Mouse (Mus musculus) stomach, embryonic 14.5 days (tissue): ENCODE results near the gene Tnr. TPM values are rescaled to one million over a fixed set of nuclear protein-coding genes. Genes with fewer than 3 reads are reported as not detected.
"Not testable (repeated sequence)": the region's sequence is repeated elsewhere in the genome, so short reads cannot be mapped to it uniquely, and the experiment has no call there.

Experiments used
- ATAC-seq: fragments of 200-750 bp; cut with Nextera tagmentation; 2 replicates; pipeline ENCODE4 v1.8.0; 2017; ENCODE audit warnings: low read depth, moderate TSS enrichment; ENCODE audit not compliant: insufficient number of reproducible peaks, insufficient read depth, low FRiP score
- H3K27ac ChIP-seq: fragments of 300-500 bp; sonication (generic); 2 replicates; pipeline ENCODE4 v1.5.1; 2014; ENCODE audit warnings: mild to moderate bottlenecking, low read length, moderate library complexity, mixed read lengths
- H3K27me3 ChIP-seq: fragments of 300-500 bp; sonication (generic); 2 replicates; pipeline ENCODE4 v1.6.1; 2014; ENCODE audit warnings: low read length, control low read depth, mixed read lengths; ENCODE audit not compliant: control insufficient read depth, insufficient read depth
- H3K36me3 ChIP-seq: fragments of 300-500 bp; sonication (generic); 2 replicates; pipeline ENCODE4 v1.6.1; 2014; ENCODE audit warnings: mild to moderate bottlenecking, control low read depth, low read length, moderate library complexity, mixed read lengths; ENCODE audit not compliant: control insufficient read depth, insufficient read depth
- H3K4me1 ChIP-seq: fragments of 300-500 bp; sonication (generic); 2 replicates; pipeline ENCODE4 v1.6.1; 2014; ENCODE audit warnings: low read length, control low read depth, mixed read lengths; ENCODE audit not compliant: control insufficient read depth, insufficient read depth
- H3K4me2 ChIP-seq: fragments of 300-500 bp; sonication (generic); replicated peaks from 2 replicates; pipeline ENCODE4 v1.6.1; 2014; ENCODE audit warnings: low read depth, low read length, control low read depth
- H3K4me3 ChIP-seq: fragments of 300-500 bp; sonication (generic); 2 replicates; pipeline ENCODE4 v1.5.1; 2014; ENCODE audit warnings: low read depth, low read length, control low read depth
- H3K9ac ChIP-seq: fragments of 300-500 bp; sonication (generic); replicated peaks from 2 replicates; pipeline ENCODE4 v1.6.1; 2014; ENCODE audit warnings: low read depth, mild to moderate bottlenecking, control low read depth, low read length, moderate library complexity, mixed read lengths
- H3K9me3 ChIP-seq: fragments of 300-500 bp; sonication (generic); 2 replicates; pipeline ENCODE4 v1.6.1; 2016; ENCODE audit warnings: low read depth, low read length, control low read depth; ENCODE audit not compliant: control insufficient read depth
- WGBS: fragments of 180-500 bp; shearing (Covaris S2); extraction: QIAGEN DNeasy Blood & Tissue Kit; methylation state at CpG from one replicate; pipeline ENCODE4 v1.1.7; 2014; 5-methylcytosine and 5-hydroxymethylcytosine counted together
- polyA plus RNA-seq: library from polyadenylated mRNA; unstranded; fragments of >200 nt; fragmentation: Nextera tagmentation; extraction: Ambion mirVana; gene quantifications from 2 replicates; pipeline ENCODE4 v1.2.1, GENCODE M21; 2014

The Tnr gene
- polyA plus RNA-seq, 1 experiment from 2014 or later: 0.61 TPM

DNA sequence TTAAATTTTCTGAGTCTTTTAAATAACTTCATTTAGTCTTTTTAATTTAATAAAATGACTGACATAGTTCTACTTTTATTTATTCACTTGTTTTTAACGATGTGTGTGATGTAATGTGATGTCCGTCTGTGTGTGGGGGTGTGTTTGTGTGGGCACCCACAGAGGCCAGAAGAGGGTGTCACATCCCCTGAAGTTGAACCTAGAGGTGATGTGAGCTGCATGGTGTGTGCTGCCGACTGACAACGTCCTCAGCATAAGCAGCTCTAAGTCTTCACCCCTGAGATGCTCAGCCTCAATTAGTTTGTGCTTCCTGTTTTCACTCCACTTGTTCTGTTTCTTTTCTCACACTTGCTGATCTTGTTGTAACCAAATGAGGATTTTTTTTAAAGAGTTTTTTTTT, 439.8 kb downstream of the Tnr start:
- H3K4me3 ChIP-seq: no peak overlapping the region
- ATAC-seq: no peak
- H3K9ac ChIP-seq: no peak overlapping the region
- no peaks in the 10 kb centered on the region for H3K36me3 ChIP-seq
- H3K4me1 ChIP-seq: no peaks in the 10 kb centered on the region
- no peak overlapping the region for H3K27ac ChIP-seq
- H3K9me3 ChIP-seq: no peaks in the 10 kb centered on the region
- H3K27me3 ChIP-seq: no peaks in the 10 kb centered on the region
- 76% methylated on average over 4 of the region's 4 CpGs for WGBS
- H3K4me2 ChIP-seq: no peak overlapping the region

GRCm38 (mm10) chr1:159966286-159966685, 442.7 kb downstream of the Tnr start:
- not testable (repeated sequence) for H3K4me2 ChIP-seq, H3K27ac ChIP-seq, H3K9me3 ChIP-seq

DNA sequence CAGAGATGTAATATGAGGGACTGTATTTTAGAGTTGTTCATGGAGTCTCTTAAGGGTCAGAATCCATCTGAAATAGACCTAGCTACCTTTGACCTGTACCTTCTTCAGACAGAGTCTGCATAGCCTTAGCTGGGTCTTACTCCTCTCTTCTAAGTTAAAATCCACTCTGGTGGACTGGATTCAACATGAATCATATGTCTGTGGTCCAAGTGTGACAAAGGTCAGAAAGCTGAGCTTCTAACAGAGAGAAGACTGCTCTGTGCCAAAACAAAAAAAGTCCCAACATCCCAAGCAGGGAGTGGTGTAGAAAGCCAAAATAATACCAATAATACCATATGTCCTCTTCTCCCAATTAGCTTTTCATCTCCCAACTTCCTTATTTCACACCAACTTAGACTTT, 444.8 kb downstream of the Tnr start:
- no peak for ATAC-seq
- Histone ChIP-seq H3K27me3 (no peaks in the 10 kb centered on the region), H3K4me2 (no peak overlapping the region), H3K4me1 (no peaks in the 10 kb centered on the region), H3K27ac (no peak overlapping the region), H3K36me3 (no peaks in the 10 kb centered on the region), H3K4me3 (no peak overlapping the region), H3K9ac (no peak overlapping the region), H3K9me3 (no peaks in the 10 kb centered on the region)

More at GRCm38 (mm10) chr1:159966286-159966685, 442.7 kb downstream of the Tnr start:
- H3K4me1 ChIP-seq, H3K27me3 ChIP-seq, H3K9ac ChIP-seq, H3K36me3 ChIP-seq, H3K4me3 ChIP-seq, ATAC-seq: not testable (repeated sequence)

DNA sequence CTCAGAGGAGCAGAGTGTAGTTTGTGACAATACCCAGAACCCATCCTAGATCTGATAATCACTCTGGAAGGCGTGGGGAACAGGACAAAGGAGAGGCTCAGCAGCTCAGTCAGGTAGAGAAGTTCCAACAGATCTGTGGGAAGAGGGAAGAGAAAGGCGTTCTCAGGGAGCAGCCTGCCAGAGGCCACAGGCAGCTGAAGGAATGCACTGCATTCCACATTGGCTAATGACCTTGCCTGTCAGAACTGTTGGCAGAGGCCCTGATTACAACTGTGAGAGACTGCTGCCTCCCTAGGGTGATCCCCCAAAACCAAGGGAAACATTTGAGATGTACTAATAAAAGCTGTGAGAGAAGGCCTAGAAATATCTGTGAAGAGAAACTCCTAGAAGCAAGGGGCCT, 454.2 kb downstream of the Tnr start:
- 47% methylated on average over 2 of the region's 2 CpGs for WGBS
- H3K9me3 ChIP-seq: no peaks in the 10 kb centered on the region
- ATAC-seq: no peak
- H3K9ac ChIP-seq: no peak overlapping the region
- no peak overlapping the region for H3K4me2 ChIP-seq
- H3K4me1 ChIP-seq: no peaks in the 10 kb centered on the region
- H3K27ac ChIP-seq: no peak overlapping the region
- no peaks in the 10 kb centered on the region for H3K27me3 ChIP-seq
- H3K36me3 ChIP-seq: no peaks in the 10 kb centered on the region
- H3K4me3 ChIP-seq: no peak overlapping the region

DNA sequence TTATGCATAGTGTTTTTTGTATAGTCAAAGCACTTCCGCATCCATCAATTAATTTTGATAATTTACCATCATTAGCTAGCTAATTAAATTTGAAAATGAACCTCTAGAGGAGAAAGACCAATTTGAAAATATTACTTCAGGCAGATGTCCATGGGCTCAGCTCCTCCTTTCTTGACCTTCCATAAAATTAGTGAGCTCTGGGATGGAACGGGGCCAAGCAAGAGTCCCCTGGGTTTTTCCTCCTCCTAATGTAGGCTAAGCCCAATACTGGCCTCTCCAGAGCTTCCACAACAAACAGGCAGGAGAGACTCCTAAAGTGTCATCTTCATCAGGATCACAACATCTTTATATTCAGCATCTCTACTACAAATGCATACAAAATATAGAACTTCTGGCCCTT, 455.5 kb downstream of the Tnr start:
- 91% methylated on average over 2 of the region's 2 CpGs for WGBS
- no peak for ATAC-seq
- H3K9ac ChIP-seq: no peak overlapping the region
- no peak overlapping the region for H3K27ac ChIP-seq
- no peak overlapping the region for H3K4me3 ChIP-seq
- H3K4me1 ChIP-seq: no peaks in the 10 kb centered on the region
- no peaks in the 10 kb centered on the region for H3K27me3 ChIP-seq
- H3K9me3 ChIP-seq: no peaks in the 10 kb centered on the region
- H3K36me3 ChIP-seq: no peaks in the 10 kb centered on the region
- no peak overlapping the region for H3K4me2 ChIP-seq

GRCm38 (mm10) chr1:159980355-159980754, 456.8 kb downstream of the Tnr start:
- Histone ChIP-seq H3K9ac (no peak overlapping the region), H3K27me3 (no peaks in the 10 kb centered on the region), H3K4me3 (no peak overlapping the region), H3K9me3 (no peaks in the 10 kb centered on the region), H3K36me3 (no peaks in the 10 kb centered on the region), H3K4me1 (no peaks in the 10 kb centered on the region), H3K4me2 (no peak overlapping the region), H3K27ac (no peak overlapping the region)
- no peak for ATAC-seq
- 81% methylated on average over 1 of the region's 1 CpGs for WGBS
